Mouse (Mus musculus): ENCODE data around the gene Bcam. TPM values are rescaled to one million over a fixed set of nuclear protein-coding genes. Genes with fewer than 3 reads are reported as not detected.

The Bcam gene
- polyA plus RNA-seq (2014; fragmentation: Nextera tagmentation; extraction: Ambion mirVana): 101 and 114 TPM in 2 replicates

- Histone ChIP-seq H3K4me1 (ENCODE audit: control insufficient read depth, insufficient read depth, low read length) (peaks cover 17% of the 10 kb centered on the region), H3K36me3 (ENCODE audit: control insufficient read depth, insufficient read depth, low read length) (no peaks in the 10 kb centered on the region), H3K4me2 (ENCODE audit: low read depth, low read length) (peak within 1 kb of the TSS; percentile 61), H3K27ac (replicated peaks; ENCODE audit: low read depth, low read length) (peak within 1 kb of the TSS; percentile 23; the same call in 1 of the 2 replicates), H3K4me3 (ENCODE audit: low read depth, low read length) (peak within 1 kb of the TSS; percentile 42), H3K9ac (ENCODE audit: low read depth, low read length) (peak within 1 kb of the TSS; percentile 58), H3K9me3 (ENCODE audit: control insufficient read depth, low read length) (no peaks in the 10 kb centered on the region), H3K27me3 (replicated peaks; ENCODE audit: control insufficient read depth, insufficient read depth, low read length) (no peaks in the 10 kb centered on the region)
- peak; percentile 9 for ATAC-seq (ENCODE audit: low read depth)
- DNase-seq (ENCODE audit: low spot score): peak; percentile 56
- WGBS: 2% methylated on average over 8 of the region's 9 CpGs
Measured at GRCm38 (mm10) chr7:19770984-19771391, at the start of gene Bcam. Gene Bcam (minus strand): TSS chr7:19771016.

GRCm38 (mm10) chr7:19818875-19819274, 48.1 kb upstream of the Bcam start:
- DNase-seq (ENCODE audit: low spot score): no peak
- Histone ChIP-seq H3K4me1 (ENCODE audit: control insufficient read depth, insufficient read depth, low read length) (peaks cover 34% of the 10 kb centered on the region), H3K4me2 (ENCODE audit: low read depth, low read length) (no peak overlapping the region), H3K27me3 (replicated peaks; ENCODE audit: control insufficient read depth, insufficient read depth, low read length) (peaks cover 13% of the 10 kb centered on the region), H3K36me3 (ENCODE audit: control insufficient read depth, insufficient read depth, low read length) (no peaks in the 10 kb centered on the region), H3K4me3 (ENCODE audit: low read depth, low read length) (no peak overlapping the region), H3K9me3 (ENCODE audit: control insufficient read depth, low read length) (peaks cover 5% of the 10 kb centered on the region; the same call in 1 of the 2 replicates), H3K9ac (ENCODE audit: low read depth, low read length) (no peak overlapping the region), H3K27ac (replicated peaks; ENCODE audit: low read depth, low read length) (no peak overlapping the region)
- ATAC-seq (ENCODE audit: low read depth): no peak
- WGBS: 77% methylated on average over 7 of the region's 7 CpGs

DNA sequence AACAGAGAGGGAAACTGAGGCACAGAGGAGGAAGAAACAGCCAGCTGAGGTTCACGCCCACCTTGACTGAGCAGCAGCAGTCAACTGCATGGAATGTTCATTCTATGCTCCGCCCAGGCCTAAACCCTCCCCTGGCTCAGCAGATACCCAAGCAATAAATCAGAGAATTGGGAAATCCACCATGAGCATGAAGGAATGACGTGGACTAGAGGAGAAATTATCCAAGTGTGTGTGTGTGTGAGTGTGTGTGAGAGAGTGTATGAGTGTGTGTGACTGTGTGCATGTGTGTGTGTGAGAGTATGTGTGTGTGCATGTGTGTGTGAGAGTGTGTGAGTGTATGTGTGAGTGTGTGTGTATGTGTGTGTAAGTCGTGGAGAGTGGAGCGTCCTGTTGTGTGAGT, 47.6 kb upstream of the Bcam start:
- no peak overlapping the region for H3K4me3 ChIP-seq (ENCODE audit: low read depth, low read length)

GRCm38 (mm10) chr7:19817382-19818105, 46.7 kb upstream of the Bcam start:
- peak overlapping the region; percentile 46 for H3K9ac ChIP-seq (ENCODE audit: low read depth, low read length)
- 6% methylated on average over 15 of the region's 15 CpGs for WGBS

More for the DNA sequence above, 47.6 kb upstream of the Bcam start:
- H3K4me2 ChIP-seq (ENCODE audit: low read depth, low read length): no peak overlapping the region
- peaks cover 13% of the 10 kb centered on the region for H3K27me3 ChIP-seq (replicated peaks; ENCODE audit: control insufficient read depth, insufficient read depth, low read length)
- 72% methylated on average over 5 of the region's 5 CpGs for WGBS
- no peak overlapping the region for H3K27ac ChIP-seq (replicated peaks; ENCODE audit: low read depth, low read length)
- no peak overlapping the region for H3K9ac ChIP-seq (ENCODE audit: low read depth, low read length)
- H3K4me1 ChIP-seq (ENCODE audit: control insufficient read depth, insufficient read depth, low read length): peaks cover 31% of the 10 kb centered on the region
- peaks cover 5% of the 10 kb centered on the region; the same call in 1 of the 2 replicates for H3K9me3 ChIP-seq (ENCODE audit: control insufficient read depth, low read length)
- DNase-seq (ENCODE audit: low spot score) (no peak), ATAC-seq (ENCODE audit: low read depth) (no peak)
- H3K36me3 ChIP-seq (ENCODE audit: control insufficient read depth, insufficient read depth, low read length): no peaks in the 10 kb centered on the region

GRCm38 (mm10) chr7:19816224-19816771, 45.5 kb upstream of the Bcam start:
- H3K9ac ChIP-seq (ENCODE audit: low read depth, low read length): peak overlapping the region; percentile 46
- H3K27me3 ChIP-seq (replicated peaks; ENCODE audit: control insufficient read depth, insufficient read depth, low read length): peaks cover 12% of the 10 kb centered on the region; the same call in 1 of the 2 replicates
- peaks cover 21% of the 10 kb centered on the region for H3K4me1 ChIP-seq (ENCODE audit: control insufficient read depth, insufficient read depth, low read length)
- H3K4me2 ChIP-seq (ENCODE audit: low read depth, low read length): peak overlapping the region; percentile 60
- ATAC-seq (ENCODE audit: low read depth) (peak; percentile 67), DNase-seq (ENCODE audit: low spot score) (peak; percentile 89)
- peak overlapping the region; percentile 33 for H3K4me3 ChIP-seq (ENCODE audit: low read depth, low read length)
- H3K9me3 ChIP-seq (ENCODE audit: control insufficient read depth, low read length): peaks cover 5% of the 10 kb centered on the region; the same call in 1 of the 2 replicates
- under 1% methylated on average over 21 of the region's 28 CpGs for WGBS
- peak overlapping the region; percentile 71 for H3K27ac ChIP-seq (replicated peaks; ENCODE audit: low read depth, low read length)
- H3K36me3 ChIP-seq (ENCODE audit: control insufficient read depth, insufficient read depth, low read length): no peaks in the 10 kb centered on the region

More at GRCm38 (mm10) chr7:19817382-19818105, 46.7 kb upstream of the Bcam start:
- peak; percentile 87 for ATAC-seq (ENCODE audit: low read depth)
- Histone ChIP-seq H3K27ac (replicated peaks; ENCODE audit: low read depth, low read length) (peak overlapping the region; percentile 71), H3K4me1 (ENCODE audit: control insufficient read depth, insufficient read depth, low read length) (peaks cover 22% of the 10 kb centered on the region), H3K4me3 (ENCODE audit: low read depth, low read length) (peak overlapping the region; percentile 33), H3K9me3 (ENCODE audit: control insufficient read depth, low read length) (peaks cover 5% of the 10 kb centered on the region; the same call in 1 of the 2 replicates), H3K27me3 (replicated peaks; ENCODE audit: control insufficient read depth, insufficient read depth, low read length) (peaks cover 13% of the 10 kb centered on the region), H3K36me3 (ENCODE audit: control insufficient read depth, insufficient read depth, low read length) (no peaks in the 10 kb centered on the region), H3K4me2 (ENCODE audit: low read depth, low read length) (peak overlapping the region; percentile 60)
- DNase-seq (ENCODE audit: low spot score): peak; percentile 92

DNA sequence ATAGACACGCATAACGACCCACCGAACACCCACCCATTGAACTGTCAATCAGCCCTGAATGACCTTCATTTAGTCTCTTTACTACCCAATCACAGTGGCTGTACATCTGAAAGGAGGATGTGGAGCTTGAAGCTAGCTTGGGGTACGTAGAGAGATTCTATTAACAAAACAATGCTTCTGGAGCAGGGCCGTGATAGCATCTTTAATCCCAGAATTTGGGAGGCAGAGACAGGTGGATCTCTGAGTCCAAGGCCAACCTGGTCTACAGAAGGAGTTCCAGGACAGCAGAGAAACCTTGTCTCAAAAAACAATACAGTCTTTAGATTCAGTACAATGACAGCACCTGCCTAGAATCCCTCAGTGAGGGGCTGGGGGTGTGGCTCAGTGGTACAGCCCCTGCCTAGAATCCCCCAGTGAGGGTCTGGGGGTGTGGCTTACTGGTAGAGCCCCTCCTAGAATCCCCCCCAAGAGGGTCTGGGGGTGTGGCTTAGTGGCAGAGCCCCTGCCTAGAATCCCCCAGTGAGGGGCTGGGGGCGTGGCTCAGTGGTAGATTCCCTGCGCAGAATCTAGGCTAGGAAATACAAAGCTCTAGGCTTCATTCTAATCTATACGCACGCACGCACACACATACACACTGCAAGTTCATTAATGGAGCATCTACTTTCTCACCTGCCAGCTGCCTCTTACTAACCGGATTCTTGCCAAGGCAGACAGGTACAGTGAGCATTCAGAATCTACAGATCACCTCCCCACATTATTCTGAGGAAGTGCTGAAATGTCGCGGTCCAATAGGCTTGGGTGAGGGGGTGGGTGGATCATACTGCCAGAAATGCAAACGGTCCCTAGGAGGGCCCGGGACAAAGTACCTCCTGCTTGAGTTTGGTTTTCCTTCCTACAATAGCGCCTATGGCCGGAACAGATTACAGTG, 44.7 kb upstream of the Bcam start:
- H3K4me1 ChIP-seq (ENCODE audit: control insufficient read depth, insufficient read depth, low read length): peaks cover 21% of the 10 kb centered on the region
- WGBS: 29% methylated on average over 17 of the region's 17 CpGs

GRCm38 (mm10) chr7:19813579-19814122, 42.8 kb upstream of the Bcam start:
- Histone ChIP-seq H3K4me1 (ENCODE audit: control insufficient read depth, insufficient read depth, low read length) (peaks cover 26% of the 10 kb centered on the region), H3K9me3 (ENCODE audit: control insufficient read depth, low read length) (no peaks in the 10 kb centered on the region), H3K4me3 (ENCODE audit: low read depth, low read length) (no peak overlapping the region), H3K27me3 (replicated peaks; ENCODE audit: control insufficient read depth, insufficient read depth, low read length) (peaks cover 34% of the 10 kb centered on the region), H3K27ac (replicated peaks; ENCODE audit: low read depth, low read length) (no peak overlapping the region), H3K9ac (ENCODE audit: low read depth, low read length) (no peak overlapping the region), H3K4me2 (ENCODE audit: low read depth, low read length) (no peak overlapping the region), H3K36me3 (ENCODE audit: control insufficient read depth, insufficient read depth, low read length) (no peaks in the 10 kb centered on the region)
- 76% methylated on average over 6 of the region's 6 CpGs for WGBS
- ATAC-seq (ENCODE audit: low read depth) (no peak), DNase-seq (ENCODE audit: low spot score) (no peak)

More for the DNA sequence above, 44.7 kb upstream of the Bcam start:
- peaks cover 17% of the 10 kb centered on the region for H3K27me3 ChIP-seq (replicated peaks; ENCODE audit: control insufficient read depth, insufficient read depth, low read length)
- H3K27ac ChIP-seq (replicated peaks; ENCODE audit: low read depth, low read length): peak overlapping the region; percentile 71; the same call in 1 of the 2 replicates
- no peaks in the 10 kb centered on the region for H3K36me3 ChIP-seq (ENCODE audit: control insufficient read depth, insufficient read depth, low read length)
- DNase-seq (ENCODE audit: low spot score): no peak
- ATAC-seq (ENCODE audit: low read depth): peak; percentile 28
- peak overlapping the region; percentile 60 for H3K4me2 ChIP-seq (ENCODE audit: low read depth, low read length)
- H3K4me3 ChIP-seq (ENCODE audit: low read depth, low read length): peak overlapping the region; percentile 33
- H3K9me3 ChIP-seq (ENCODE audit: control insufficient read depth, low read length): peaks cover 5% of the 10 kb centered on the region; the same call in 1 of the 2 replicates
- peak overlapping the region; percentile 46 for H3K9ac ChIP-seq (ENCODE audit: low read depth, low read length)

DNA sequence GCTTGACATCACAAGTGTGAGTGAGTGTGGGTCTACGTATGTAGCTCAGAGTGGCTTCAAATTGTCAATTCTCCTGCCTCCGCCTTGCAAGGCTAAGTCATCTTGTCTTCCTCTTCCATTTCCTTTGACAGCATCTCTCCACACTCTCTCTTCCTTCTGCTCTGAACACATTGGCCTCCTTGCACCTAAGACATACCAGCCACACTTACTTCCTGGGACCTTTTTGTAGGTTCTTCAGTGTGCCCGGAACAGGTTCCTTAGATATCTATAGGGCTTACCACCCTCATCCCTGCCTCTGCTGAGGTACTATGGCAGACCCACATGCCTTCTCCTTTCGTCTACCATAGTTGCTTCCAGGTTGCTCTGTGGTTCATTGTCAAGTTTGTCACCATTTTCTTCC, 42.3 kb upstream of the Bcam start:
- DNase-seq (ENCODE audit: low spot score) (no peak), ATAC-seq (ENCODE audit: low read depth) (no peak)
- Histone ChIP-seq H3K4me1 (ENCODE audit: control insufficient read depth, insufficient read depth, low read length) (peaks cover 24% of the 10 kb centered on the region), H3K36me3 (ENCODE audit: control insufficient read depth, insufficient read depth, low read length) (no peaks in the 10 kb centered on the region), H3K4me2 (ENCODE audit: low read depth, low read length) (no peak overlapping the region), H3K9me3 (ENCODE audit: control insufficient read depth, low read length) (no peaks in the 10 kb centered on the region), H3K4me3 (ENCODE audit: low read depth, low read length) (no peak overlapping the region), H3K27me3 (replicated peaks; ENCODE audit: control insufficient read depth, insufficient read depth, low read length) (peaks cover 39% of the 10 kb centered on the region), H3K27ac (replicated peaks; ENCODE audit: low read depth, low read length) (no peak overlapping the region), H3K9ac (ENCODE audit: low read depth, low read length) (no peak overlapping the region)
- 86% methylated on average over 4 of the region's 4 CpGs for WGBS

Data from embryonic facial prominence, embryonic 14.5 days (tissue).